Comparison of ENCODE assay signal across 7 mouse cellular contexts in the genomic region with DNA sequence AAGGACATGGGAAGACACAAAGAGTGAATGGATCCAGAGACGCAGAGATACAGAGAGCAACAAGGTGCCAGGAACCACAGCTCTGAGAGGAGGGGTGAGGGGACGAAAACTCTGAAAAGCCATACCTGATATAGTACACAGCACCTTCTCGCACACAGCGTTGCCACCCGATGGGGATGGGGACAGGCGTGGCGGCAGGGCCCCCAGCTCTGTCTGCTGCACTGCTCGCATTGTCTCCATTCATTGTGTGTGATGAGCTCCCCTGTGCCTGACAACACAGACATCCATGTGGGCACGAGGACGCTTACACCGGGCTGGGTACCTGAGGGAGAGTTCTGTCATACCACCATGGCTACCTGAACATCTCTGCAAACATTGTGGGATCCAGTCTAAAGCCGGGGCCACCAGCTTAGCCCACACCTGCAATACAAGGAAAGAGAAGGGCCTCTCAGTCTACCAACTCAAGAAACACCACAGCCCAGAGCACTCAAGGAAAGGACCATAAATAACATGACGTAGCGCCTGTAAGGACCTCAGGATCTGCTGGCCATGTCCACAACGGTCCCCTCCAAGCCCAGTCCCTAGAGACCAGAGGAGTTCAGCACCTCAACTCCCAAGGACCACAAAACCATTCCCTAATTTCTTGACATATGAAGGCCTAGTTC. TPM values are rescaled to one million over a fixed set of nuclear protein-coding genes. Genes with fewer than 3 reads are reported as not detected.
A peak's percentile ranks its signal among the peaks of the same experiment; 100 is the strongest.
DNase-seq lines count a peak whose midpoint lies in the region; ATAC-seq and TF ChIP-seq lines count a peak whose summit lies in the region.

No protein-coding gene starts in this region.

- H3K27me3 ChIP-seq in lung, postnatal 0 days (replicated peaks; ENCODE audit: insufficient read depth, low read length) = no peaks in the 10 kb centered on the region
- H3K27me3 ChIP-seq in forebrain, embryonic 10.5 days (ENCODE audit: poor library complexity, severe bottlenecking) = no peaks in the 10 kb centered on the region
- no peaks in the 10 kb centered on the region for H3K27me3 ChIP-seq in limb, embryonic 11.5 days (ENCODE audit: control insufficient read depth, insufficient read depth, low read length)
- no peaks in the 10 kb centered on the region for H3K27me3 ChIP-seq in stomach, embryonic 15.5 days (replicated peaks)

- peaks cover 34% of the 10 kb centered on the region for H3K36me3 ChIP-seq in lung, postnatal 0 days (ENCODE audit: insufficient read depth, low read length)
- peaks cover 59% of the 10 kb centered on the region for H3K36me3 ChIP-seq in forebrain, embryonic 10.5 days (replicated peaks)
- peaks cover 27% of the 10 kb centered on the region for H3K36me3 ChIP-seq in limb, embryonic 11.5 days (ENCODE audit: control insufficient read depth, insufficient read depth, low read length)
- peaks cover 33% of the 10 kb centered on the region for H3K36me3 ChIP-seq in stomach, embryonic 15.5 days

- peak overlapping the region; percentile 68; the same call in 1 of the 2 replicates for H3K9ac ChIP-seq in lung, postnatal 0 days (replicated peaks; ENCODE audit: low read depth)
- peak overlapping the region; percentile 80 for H3K9ac ChIP-seq in limb, embryonic 11.5 days (ENCODE audit: low read length)
- H3K9ac ChIP-seq in stomach, embryonic 15.5 days = peak overlapping the region; percentile 67

- TF ChIP-seq CTCF in lung, postnatal 0 days (IDR thresholded peaks at IDR 0.05) = no peak

- peak; percentile 39 for DNase-seq in lung, postnatal 0 days (ENCODE audit: low spot score)
- DNase-seq in lung, postnatal 14 days = no peak
- DNase-seq in forebrain, embryonic 10.5 days (ENCODE audit: extremely low spot score, low spot score) = no peak
- no peak for DNase-seq in limb, embryonic 11.5 days (ENCODE audit: low spot score)
- no peak for DNase-seq in left cerebral cortex, adult 18-20 months (ENCODE audit: low spot score in 2 of 2)

- no peak for ATAC-seq in lung, postnatal 0 days
- no peak for ATAC-seq in limb, embryonic 11.5 days (ENCODE audit: insufficient number of reproducible peaks, low FRiP score, low TSS enrichment, low read depth)
- no peak for ATAC-seq in stomach, embryonic 15.5 days (ENCODE audit: insufficient read depth, low FRiP score, low read depth)
- no peak for ATAC-seq in granulocyte monocyte progenitor cell, adult 5-6 weeks (replicated peaks; ENCODE audit: poor library complexity, severe bottlenecking)

- peak overlapping the region; percentile 65 for H3K4me2 ChIP-seq in lung, postnatal 0 days (replicated peaks; ENCODE audit: low read depth, low read length)
- peak overlapping the region; percentile 93 for H3K4me2 ChIP-seq in limb, embryonic 11.5 days (ENCODE audit: low read depth, severe bottlenecking)
- peak overlapping the region; percentile 86 for H3K4me2 ChIP-seq in stomach, embryonic 15.5 days

- H3K27ac ChIP-seq in lung, postnatal 0 days (ENCODE audit: low read length) = peak overlapping the region; percentile 97
- peak overlapping the region; percentile 97 for H3K27ac ChIP-seq in forebrain, embryonic 10.5 days
- H3K27ac ChIP-seq in limb, embryonic 11.5 days (replicated peaks; ENCODE audit: low read depth, low read length) = 0 out of 2 replicates have a peak overlapping the region, but pooled peaks have one; percentile 96
- H3K27ac ChIP-seq in stomach, embryonic 15.5 days = peak overlapping the region; percentile 100

- no peak for TF ChIP-seq EP300 in lung, postnatal 0 days (IDR thresholded peaks at IDR 0.05)

- peak overlapping the region; percentile 74 for H3K4me3 ChIP-seq in lung, postnatal 0 days (ENCODE audit: low read depth, low read length)
- H3K4me3 ChIP-seq in forebrain, embryonic 10.5 days = peak overlapping the region; percentile 79
- peak overlapping the region; percentile 67 for H3K4me3 ChIP-seq in limb, embryonic 11.5 days (ENCODE audit: low read depth, low read length)
- peak overlapping the region; percentile 71 for H3K4me3 ChIP-seq in stomach, embryonic 15.5 days (replicated peaks)

- H3K9me3 ChIP-seq in lung, postnatal 0 days (ENCODE audit: low read length) = no peaks in the 10 kb centered on the region
- H3K9me3 ChIP-seq in forebrain, embryonic 10.5 days = no peaks in the 10 kb centered on the region
- H3K9me3 ChIP-seq in limb, embryonic 11.5 days (ENCODE audit: control insufficient read depth, low read length) = no peaks in the 10 kb centered on the region
- H3K9me3 ChIP-seq in stomach, embryonic 15.5 days = no peaks in the 10 kb centered on the region

- WGBS in lung, postnatal 0 days = 61% methylated on average over 15 of the region's 15 CpGs
- 84% methylated on average over 15 of the region's 15 CpGs for WGBS in forebrain, embryonic 10.5 days
- 69% methylated on average over 15 of the region's 15 CpGs for WGBS in limb, embryonic 11.5 days
- WGBS in stomach, embryonic 15.5 days = 56% methylated on average over 15 of the region's 15 CpGs

- peaks cover 24% of the 10 kb centered on the region for H3K4me1 ChIP-seq in lung, postnatal 0 days (ENCODE audit: insufficient read depth, low read depth, low read length)
- H3K4me1 ChIP-seq in forebrain, embryonic 10.5 days = peaks cover 72% of the 10 kb centered on the region
- H3K4me1 ChIP-seq in limb, embryonic 11.5 days (ENCODE audit: control insufficient read depth, insufficient read depth, low read length) = peaks cover 27% of the 10 kb centered on the region
- peaks cover 49% of the 10 kb centered on the region for H3K4me1 ChIP-seq in stomach, embryonic 15.5 days

RNA-seq across cellular contexts. Expression of gene Mbd6, which starts 1.4 kb away (rescaled TPM):
- polyA plus RNA-seq in lung, postnatal 0 days (2015; fragmentation: Nextera tagmentation; extraction: Ambion mirVana) = 13.5 and 14.2 TPM in 2 replicates
- 9.1 and 11.4 TPM in 2 replicates for polyA plus RNA-seq in forebrain, embryonic 10.5 days (2016; fragmentation: Nextera tagmentation; extraction: Ambion mirVana)
- polyA plus RNA-seq in limb, embryonic 11.5 days (2014; fragmentation: Nextera tagmentation; extraction: Ambion mirVana) = 17.0 and 17.2 TPM in 2 replicates
- polyA plus RNA-seq in stomach, embryonic 15.5 days (2015; fragmentation: Nextera tagmentation; extraction: Ambion mirVana) = 18.6 and 19.4 TPM in 2 replicates
- 53.3 and 72.1 TPM in 2 replicates for total RNA-seq in granulocyte monocyte progenitor cell, adult 5-6 weeks (2014; fragmentation: Nextera tagmentation)
- 4.1 TPM in 2 replicates for total RNA-seq in granulocyte monocyte progenitor cell, adult 5-6 weeks (2017)
- 10 to 100 TPM; 43.5 to 46.3 TPM for total RNA-seq in left cerebral cortex, adult 18-20 months (2021)

RNA-seq across cellular contexts. Expression of gene Dctn2, which starts 21.2 kb away (rescaled TPM):
- polyA plus RNA-seq in lung, postnatal 0 days (2015; fragmentation: Nextera tagmentation; extraction: Ambion mirVana) = 198 and 204 TPM in 2 replicates
- polyA plus RNA-seq in forebrain, embryonic 10.5 days (2016; fragmentation: Nextera tagmentation; extraction: Ambion mirVana) = 192 and 206 TPM in 2 replicates
- polyA plus RNA-seq in limb, embryonic 11.5 days (2014; fragmentation: Nextera tagmentation; extraction: Ambion mirVana) = 160 and 170 TPM in 2 replicates
- polyA plus RNA-seq in stomach, embryonic 15.5 days (2015; fragmentation: Nextera tagmentation; extraction: Ambion mirVana) = 161 and 169 TPM in 2 replicates
- total RNA-seq in granulocyte monocyte progenitor cell, adult 5-6 weeks (2014; fragmentation: Nextera tagmentation) = 62.3 and 72.1 TPM in 2 replicates
- total RNA-seq in granulocyte monocyte progenitor cell, adult 5-6 weeks (2017) = 80.4 and 83.9 TPM in 2 replicates
- 100 to 1,000 TPM; 260 TPM for total RNA-seq in left cerebral cortex, adult 18-20 months (2021)

RNA-seq across cellular contexts. Expression of gene Mars, which starts 24.2 kb away (rescaled TPM):
- 61.1 and 63.1 TPM in 2 replicates for polyA plus RNA-seq in lung, postnatal 0 days (2015; fragmentation: Nextera tagmentation; extraction: Ambion mirVana)
- polyA plus RNA-seq in forebrain, embryonic 10.5 days (2016; fragmentation: Nextera tagmentation; extraction: Ambion mirVana) = 191 and 202 TPM in 2 replicates
- polyA plus RNA-seq in limb, embryonic 11.5 days (2014; fragmentation: Nextera tagmentation; extraction: Ambion mirVana) = 167 and 170 TPM in 2 replicates
- 109 and 110 TPM in 2 replicates for polyA plus RNA-seq in stomach, embryonic 15.5 days (2015; fragmentation: Nextera tagmentation; extraction: Ambion mirVana)
- total RNA-seq in granulocyte monocyte progenitor cell, adult 5-6 weeks (2014; fragmentation: Nextera tagmentation) = 63.0 and 105 TPM in 2 replicates
- total RNA-seq in granulocyte monocyte progenitor cell, adult 5-6 weeks (2017) = 193 and 221 TPM in 2 replicates
- total RNA-seq in left cerebral cortex, adult 18-20 months (2021) = 10 to 100 TPM; 53.3 to 57.9 TPM

RNA-seq across cellular contexts. Expression of gene Kif5a, which starts 24.3 kb away (rescaled TPM):
- 0.12 and 0.25 TPM in 2 replicates for polyA plus RNA-seq in lung, postnatal 0 days (2015; fragmentation: Nextera tagmentation; extraction: Ambion mirVana)
- polyA plus RNA-seq in forebrain, embryonic 10.5 days (2016; fragmentation: Nextera tagmentation; extraction: Ambion mirVana) = 6.6 and 7.9 TPM in 2 replicates
- polyA plus RNA-seq in limb, embryonic 11.5 days (2014; fragmentation: Nextera tagmentation; extraction: Ambion mirVana) = 2.1 and 3.8 TPM in 2 replicates
- 5.6 and 6.2 TPM in 2 replicates for polyA plus RNA-seq in stomach, embryonic 15.5 days (2015; fragmentation: Nextera tagmentation; extraction: Ambion mirVana)
- 1.4 TPM in 1 of 2 replicates, not detected in the other for total RNA-seq in granulocyte monocyte progenitor cell, adult 5-6 weeks (2014; fragmentation: Nextera tagmentation)
- 0.30 and 0.31 TPM in 2 replicates for total RNA-seq in granulocyte monocyte progenitor cell, adult 5-6 weeks (2017)
- 1,000 to 10,000 TPM; 1,032 to 1,108 TPM for total RNA-seq in left cerebral cortex, adult 18-20 months (2021)

RNA-seq across cellular contexts. Expression of gene Arhgap9, which starts 34.4 kb away (rescaled TPM):
- polyA plus RNA-seq in lung, postnatal 0 days (2015; fragmentation: Nextera tagmentation; extraction: Ambion mirVana) = 8.5 TPM in 2 replicates
- 1.5 and 1.7 TPM in 2 replicates for polyA plus RNA-seq in forebrain, embryonic 10.5 days (2016; fragmentation: Nextera tagmentation; extraction: Ambion mirVana)
- 5.3 and 5.5 TPM in 2 replicates for polyA plus RNA-seq in limb, embryonic 11.5 days (2014; fragmentation: Nextera tagmentation; extraction: Ambion mirVana)
- 5.6 and 6.3 TPM in 2 replicates for polyA plus RNA-seq in stomach, embryonic 15.5 days (2015; fragmentation: Nextera tagmentation; extraction: Ambion mirVana)
- total RNA-seq in granulocyte monocyte progenitor cell, adult 5-6 weeks (2014; fragmentation: Nextera tagmentation) = 46.0 and 53.1 TPM in 2 replicates
- 34.7 and 51.8 TPM in 2 replicates for total RNA-seq in granulocyte monocyte progenitor cell, adult 5-6 weeks (2017)
- 1 to 10 TPM; 1.1 TPM for total RNA-seq in left cerebral cortex, adult 18-20 months (2021)
